Mouse (Mus musculus) frontal cortex, postnatal 36 days (tissue): ENCODE measurements around the gene Map1s.

ENCODE experiments used
- DNase-seq, 2 experiments: peaks; one replicate each; pipeline ENCODE4 v3.0.0; 2022; ENCODE audit warnings: low spot score in 2 of 2

Gene Map1s

GRCm38 (mm10) chr8:70905831-70906736 lies at the start of gene Map1s:
Gene Map1s (plus strand): TSS chr8:70905932.
- peak; percentile 77 to 83 for DNase-seq

GRCm38 (mm10) chr8:70856028-70856427 lies 49.7 kb upstream of the Map1s start:
- DNase-seq: no peak

GRCm38 (mm10) chr8:70856541-70857197 lies 49.1 kb upstream of the Map1s start:
- peak; percentile 68 to 81 for DNase-seq

GRCm38 (mm10) chr8:70857516-70857915 lies 48.2 kb upstream of the Map1s start:
- no peak for DNase-seq

GRCm38 (mm10) chr8:70862824-70863641 lies 42.7 kb upstream of the Map1s start, which contains the start of gene Kcnn1:
Gene Kcnn1 (minus strand): TSS chr8:70863258.
- no peak for DNase-seq

GRCm38 (mm10) chr8:70863956-70864711 lies 41.6 kb upstream of the Map1s start:
- no peak for DNase-seq

GRCm38 (mm10) chr8:70864712-70865221 lies 41.0 kb upstream of the Map1s start:
- DNase-seq: no peak

- peak; percentile 100 for DNase-seq
Measured at GRCm38 (mm10) chr8:70865350-70866000, 40.3 kb upstream of the Map1s start.

GRCm38 (mm10) chr8:70866001-70866520 lies 39.7 kb upstream of the Map1s start:
- DNase-seq: no peak

GRCm38 (mm10) chr8:70866566-70866965 lies 39.2 kb upstream of the Map1s start:
- no peak for DNase-seq

GRCm38 (mm10) chr8:70868559-70869198 lies 37.1 kb upstream of the Map1s start:
- no peak for DNase-seq

- no peak for DNase-seq
Measured at GRCm38 (mm10) chr8:70869199-70869571, 36.5 kb upstream of the Map1s start.

GRCm38 (mm10) chr8:70869601-70870041 lies 36.1 kb upstream of the Map1s start:
- DNase-seq: peak; percentile 74 to 79

- DNase-seq: no peak
Measured at GRCm38 (mm10) chr8:70871195-70871807, 34.4 kb upstream of the Map1s start.

- DNase-seq: no peak
Measured at GRCm38 (mm10) chr8:70872643-70873363, 32.9 kb upstream of the Map1s start.

- peak; percentile 96 to 98 for DNase-seq
Measured at GRCm38 (mm10) chr8:70873364-70873985, 32.3 kb upstream of the Map1s start, which contains the start of gene Ccdc124. Gene Ccdc124 (minus strand): TSS chr8:70873935.

GRCm38 (mm10) chr8:70874441-70874840 lies 31.3 kb upstream of the Map1s start:
- no peak for DNase-seq

- no peak for DNase-seq
Measured at GRCm38 (mm10) chr8:70876382-70876781, 29.4 kb upstream of the Map1s start.
